Mouse (Mus musculus) testis, adult 2 months (tissue): Measurements from ENCODE around the gene Tm6sf2. TPM values are rescaled to one million over a fixed set of nuclear protein-coding genes. Genes with fewer than 3 reads are reported as not detected.
A peak's percentile ranks its signal among the peaks of the same experiment; 100 is the strongest.

Experiments used
- H3K27ac ChIP-seq: fragments of 200-500 bp; 2 replicates; pipeline ENCODE4 v1.5.1; 2012; ENCODE audit warnings: low read depth, low read length; ENCODE audit not compliant: control insufficient read depth, insufficient read depth
- H3K27me3 ChIP-seq: fragments of 200-500 bp; 2 replicates; pipeline ENCODE4 v1.6.1; 2012; ENCODE audit warnings: mild to moderate bottlenecking, low read length, moderate library complexity; ENCODE audit not compliant: control insufficient read depth, insufficient read depth
- H3K36me3 ChIP-seq: fragments of 200-500 bp; 2 replicates; pipeline ENCODE4 v1.6.1; 2012; ENCODE audit warnings: mild to moderate bottlenecking, low read length; ENCODE audit not compliant: control insufficient read depth, insufficient read depth
- H3K4me1 ChIP-seq: fragments of 200-500 bp; 2 replicates; pipeline ENCODE4 v1.6.1; 2012; ENCODE audit warnings: low read length; ENCODE audit not compliant: control insufficient read depth, insufficient read depth
- H3K4me3 ChIP-seq: fragments of 200-500 bp; 2 replicates; pipeline ENCODE4 v1.5.1; 2012; ENCODE audit warnings: low read depth, mild to moderate bottlenecking, low read length, moderate library complexity, mixed read lengths; ENCODE audit not compliant: control insufficient read depth
- CTCF ChIP-seq: fragments of 200-500 bp; IDR thresholded peaks from 2 replicates; pipeline ENCODE4 v1.5.1; 2012; ENCODE audit warnings: low read depth, mild to moderate bottlenecking, inconsistent platforms, low read length, moderate library complexity; ENCODE audit not compliant: control insufficient read depth, insufficient read depth, insufficient replicate concordance
- POLR2A ChIP-seq: fragments of 200-500 bp; IDR thresholded peaks from 2 replicates; pipeline ENCODE4 v1.6.1; 2012; ENCODE audit warnings: low read depth, mild to moderate bottlenecking, inconsistent platforms, low read length, moderate library complexity; ENCODE audit not compliant: control insufficient read depth
- polyA plus RNA-seq: library from polyadenylated mRNA; depleted of rRNA; stranded (reverse); fragments of >200 nt; gene quantifications from 2 replicates; pipeline ENCODE4 v1.2.3, GENCODE M21; 2012

Tm6sf2 gene
- polyA plus RNA-seq, 1 experiment, result 14.1 TPM

- no peak overlapping the region for H3K27ac ChIP-seq
- H3K4me3 ChIP-seq, result no peak overlapping the region
- H3K27me3 ChIP-seq, result no peaks in the 10 kb centered on the region
- no peaks in the 10 kb centered on the region for H3K36me3 ChIP-seq
- TF ChIP-seq CTCF, result no peak
- TF ChIP-seq POLR2A, result no peak
- H3K4me1 ChIP-seq, result peaks cover 10% of the 10 kb centered on the region
These were observed 20.1 kb downstream of the Tm6sf2 start for GRCm38 (mm10) chr8:70092786-70093185.

GRCm38 (mm10) chr8:70099276-70099675 lies 26.6 kb downstream of the Tm6sf2 start:
- H3K4me1 ChIP-seq, result no peaks in the 10 kb centered on the region
- no peak for TF ChIP-seq CTCF
- TF ChIP-seq POLR2A, result no peak
- no peaks in the 10 kb centered on the region for H3K36me3 ChIP-seq
- no peaks in the 10 kb centered on the region for H3K27me3 ChIP-seq
- H3K27ac ChIP-seq, result no peak overlapping the region
- H3K4me3 ChIP-seq, result no peak overlapping the region

- TF ChIP-seq POLR2A (no peak), CTCF (no peak)
- H3K4me1 ChIP-seq, result no peaks in the 10 kb centered on the region
- H3K27ac ChIP-seq, result no peak overlapping the region
- no peak overlapping the region for H3K4me3 ChIP-seq
- H3K36me3 ChIP-seq, result no peaks in the 10 kb centered on the region
- H3K27me3 ChIP-seq, result no peaks in the 10 kb centered on the region
These were observed 27.5 kb downstream of the Tm6sf2 start for GRCm38 (mm10) chr8:70100241-70100640.

GRCm38 (mm10) chr8:70104506-70104905 lies 31.8 kb downstream of the Tm6sf2 start:
- Histone ChIP-seq H3K4me1 (no peaks in the 10 kb centered on the region), H3K4me3 (no peak overlapping the region), H3K27me3 (no peaks in the 10 kb centered on the region), H3K36me3 (no peaks in the 10 kb centered on the region), H3K27ac (no peak overlapping the region)
- TF ChIP-seq CTCF (peak; percentile 43; the same call in 1 of the 2 replicates), POLR2A (no peak)

GRCm38 (mm10) chr8:70104922-70105321 lies 32.2 kb downstream of the Tm6sf2 start:
- no peaks in the 10 kb centered on the region for H3K36me3 ChIP-seq
- H3K27me3 ChIP-seq, result no peaks in the 10 kb centered on the region
- H3K27ac ChIP-seq, result no peak overlapping the region
- TF ChIP-seq POLR2A (no peak), CTCF (no peak)
- no peak overlapping the region for H3K4me3 ChIP-seq
- no peaks in the 10 kb centered on the region for H3K4me1 ChIP-seq

GRCm38 (mm10) chr8:70110451-70110850 lies 37.7 kb downstream of the Tm6sf2 start:
- peaks cover 13% of the 10 kb centered on the region for H3K4me1 ChIP-seq
- TF ChIP-seq POLR2A (no peak), CTCF (no peak)
- H3K27me3 ChIP-seq, result no peaks in the 10 kb centered on the region; the same call in 1 of the 2 replicates
- no peak overlapping the region for H3K27ac ChIP-seq
- H3K36me3 ChIP-seq, result no peaks in the 10 kb centered on the region
- H3K4me3 ChIP-seq, result no peak overlapping the region; the same call in 1 of the 2 replicates

GRCm38 (mm10) chr8:70111192-70111795 lies 38.6 kb downstream of the Tm6sf2 start:
- no peak overlapping the region for H3K27ac ChIP-seq
- H3K4me1 ChIP-seq, result peaks cover 13% of the 10 kb centered on the region
- no peaks in the 10 kb centered on the region; the same call in 1 of the 2 replicates for H3K27me3 ChIP-seq
- peak overlapping the region; percentile 83 for H3K4me3 ChIP-seq
- H3K36me3 ChIP-seq, result no peaks in the 10 kb centered on the region
- TF ChIP-seq CTCF, result no peak
- TF ChIP-seq POLR2A, result peak; percentile 41; the same call in 1 of the 2 replicates

GRCm38 (mm10) chr8:70112401-70113016 lies 39.8 kb downstream of the Tm6sf2 start:
- TF ChIP-seq POLR2A, result no peak
- H3K4me1 ChIP-seq, result peaks cover 13% of the 10 kb centered on the region
- no peaks in the 10 kb centered on the region for H3K36me3 ChIP-seq
- no peaks in the 10 kb centered on the region; the same call in 1 of the 2 replicates for H3K27me3 ChIP-seq
- peak overlapping the region; percentile 83 for H3K4me3 ChIP-seq
- no peak overlapping the region for H3K27ac ChIP-seq
